Mouse (Mus musculus) forebrain, embryonic 14.5 days (tissue): ENCODE measurements around the gene Kctd11. TPM values are rescaled to one million over a fixed set of nuclear protein-coding genes. Genes with fewer than 3 reads are reported as not detected.

Source experiments
- ATAC-seq: fragments of 200-750 bp; cut with Nextera tagmentation; 2 replicates; pipeline ENCODE4 v1.8.0; 2017; ENCODE audit warnings: mild to moderate bottlenecking, moderate library complexity
- DNase-seq: peaks from one replicate; pipeline ENCODE4 v3.0.0-alpha.2; 2015; ENCODE audit warnings: low spot score
- H3K27ac ChIP-seq: fragments of 300-500 bp; sonication (generic); 2 replicates; pipeline ENCODE4 v1.5.1; 2014; ENCODE audit warnings: low read depth, mild to moderate bottlenecking, control low read depth, low read length, moderate library complexity
- H3K27me3 ChIP-seq: fragments of 300-500 bp; sonication (generic); replicated peaks from 2 replicates; pipeline ENCODE4 v1.6.1; 2014; ENCODE audit warnings: low read length, control low read depth, mixed read lengths; ENCODE audit not compliant: control insufficient read depth, insufficient read depth
- H3K36me3 ChIP-seq: fragments of 300-500 bp; sonication (generic); 2 replicates; pipeline ENCODE4 v1.6.1; 2014; ENCODE audit warnings: low read length, control low read depth; ENCODE audit not compliant: control insufficient read depth, insufficient read depth
- H3K4me1 ChIP-seq: fragments of 300-500 bp; sonication (generic); 2 replicates; pipeline ENCODE4 v1.6.1; 2014; ENCODE audit warnings: antibody characterized with exemption, low read length, control low read depth; ENCODE audit not compliant: control insufficient read depth, insufficient read depth
- H3K4me2 ChIP-seq: fragments of 300-500 bp; sonication (generic); 2 replicates; pipeline ENCODE4 v1.6.1; 2014; ENCODE audit warnings: mild to moderate bottlenecking, control low read depth, low read length
- H3K4me3 ChIP-seq: fragments of 300-500 bp; sonication (generic); 2 replicates; pipeline ENCODE4 v1.5.1; 2014; ENCODE audit warnings: low read depth, low read length, control low read depth
- H3K9ac ChIP-seq: fragments of 300-500 bp; sonication (generic); 2 replicates; pipeline ENCODE4 v1.6.1; 2014; ENCODE audit warnings: mild to moderate bottlenecking, low read length, control low read depth, moderate library complexity
- H3K9me3 ChIP-seq: fragments of 300-500 bp; sonication (generic); replicated peaks from 2 replicates; pipeline ENCODE4 v1.6.1; 2016; ENCODE audit warnings: low read length, control low read depth, mixed read lengths; ENCODE audit not compliant: control insufficient read depth
- WGBS: fragments of 180-500 bp; shearing (Covaris S2); extraction: QIAGEN DNeasy Blood & Tissue Kit; methylation state at CpG from one replicate; pipeline ENCODE4 v1.1.7; 2014; 5-methylcytosine and 5-hydroxymethylcytosine counted together
- polyA plus RNA-seq: library from polyadenylated mRNA; unstranded; fragments of >200 nt; fragmentation: Nextera tagmentation; extraction: Ambion mirVana; gene quantifications from 2 replicates; pipeline ENCODE4 v1.2.1, GENCODE M21; 2014

The Kctd11 gene
- polyA plus RNA-seq, 1 experiment from 2014 or later = 1.2 TPM

DNA sequence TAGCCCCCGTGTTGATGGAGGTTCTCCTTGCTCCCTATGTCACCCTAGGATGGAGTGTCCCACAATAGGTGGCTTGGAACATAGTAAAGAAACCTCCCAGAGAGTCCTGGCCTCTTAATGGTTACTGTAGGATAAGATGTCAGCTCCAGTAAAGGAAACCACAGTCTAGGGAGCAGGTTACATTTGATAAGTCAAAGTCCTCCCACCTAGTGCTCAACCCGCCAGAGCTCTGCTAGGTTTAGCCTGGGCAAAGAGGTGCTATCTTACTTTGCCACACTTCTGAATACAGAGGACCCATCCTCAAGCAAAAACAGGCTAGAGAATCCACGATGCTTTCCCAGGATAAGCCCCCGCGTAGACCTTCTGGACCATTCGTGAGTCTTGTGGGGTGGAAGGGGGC is 2.3 kb downstream of the Kctd11 start:
- Histone ChIP-seq H3K36me3 (no peaks in the 10 kb centered on the region), H3K27ac (no peak overlapping the region), H3K4me3 (no peak overlapping the region), H3K4me2 (no peak overlapping the region), H3K4me1 (peaks cover 4% of the 10 kb centered on the region), H3K27me3 (0 out of 2 replicates have a peak, but pooled peaks cover 7% of the 10 kb centered on the region), H3K9ac (no peak overlapping the region), H3K9me3 (no peaks in the 10 kb centered on the region)
- ATAC-seq = no peak
- DNase-seq = no peak
- 88% methylated on average over 6 of the region's 6 CpGs for WGBS

- no peak for DNase-seq
- H3K9me3 ChIP-seq = no peaks in the 10 kb centered on the region
- peaks cover 4% of the 10 kb centered on the region for H3K4me1 ChIP-seq
- 0 out of 2 replicates have a peak, but pooled peaks cover 7% of the 10 kb centered on the region for H3K27me3 ChIP-seq
- ATAC-seq = no peak
- WGBS = 91% methylated on average over 3 of the region's 3 CpGs
- H3K4me3 ChIP-seq = no peak overlapping the region
- no peaks in the 10 kb centered on the region for H3K36me3 ChIP-seq
- H3K4me2 ChIP-seq = no peak overlapping the region
- no peak overlapping the region for H3K9ac ChIP-seq
- no peak overlapping the region for H3K27ac ChIP-seq
These were observed 2.8 kb downstream of the Kctd11 start for GRCm38 (mm10) chr11:69878399-69878798.

DNA sequence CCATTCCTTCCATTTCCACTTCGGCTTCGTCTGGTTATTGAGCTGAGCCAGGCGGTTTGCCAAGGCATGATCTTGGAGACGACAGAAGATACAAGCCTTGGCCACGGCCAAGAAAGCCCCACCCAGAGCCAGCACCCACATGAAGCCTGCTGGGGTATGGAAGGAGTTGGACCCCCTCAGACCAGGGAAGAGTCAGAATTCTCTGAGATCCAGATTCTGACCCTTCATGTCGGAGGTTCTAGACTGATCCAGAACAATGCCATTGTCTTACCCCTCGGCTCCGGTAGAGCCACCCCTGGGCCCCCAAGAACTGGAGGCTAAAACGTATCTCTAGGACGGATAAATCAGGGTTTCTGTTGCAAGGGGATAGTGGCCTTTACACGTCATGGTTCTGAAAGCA is 3.3 kb downstream of the Kctd11 start, which contains the start of gene Tmem95:
Tmem95 (minus strand) TSS at position 141 of the 400 bp plus-strand sequence.
- no peak within 1 kb of the TSS for H3K4me3 ChIP-seq
- H3K4me1 ChIP-seq = peaks cover 4% of the 10 kb centered on the region
- 0 out of 2 replicates have a peak, but pooled peaks cover 7% of the 10 kb centered on the region for H3K27me3 ChIP-seq
- H3K9ac ChIP-seq = 0 out of 2 replicates have a peak within 1 kb of the TSS, but pooled peaks have one; percentile 13
- no peaks in the 10 kb centered on the region for H3K36me3 ChIP-seq
- 88% methylated on average over 11 of the region's 11 CpGs for WGBS
- peak within 1 kb of the TSS; percentile 33; the same call in 1 of the 2 replicates for H3K4me2 ChIP-seq
- DNase-seq (no peak), ATAC-seq (no peak)
- H3K27ac ChIP-seq = no peak within 1 kb of the TSS
- H3K9me3 ChIP-seq = no peaks in the 10 kb centered on the region

DNA sequence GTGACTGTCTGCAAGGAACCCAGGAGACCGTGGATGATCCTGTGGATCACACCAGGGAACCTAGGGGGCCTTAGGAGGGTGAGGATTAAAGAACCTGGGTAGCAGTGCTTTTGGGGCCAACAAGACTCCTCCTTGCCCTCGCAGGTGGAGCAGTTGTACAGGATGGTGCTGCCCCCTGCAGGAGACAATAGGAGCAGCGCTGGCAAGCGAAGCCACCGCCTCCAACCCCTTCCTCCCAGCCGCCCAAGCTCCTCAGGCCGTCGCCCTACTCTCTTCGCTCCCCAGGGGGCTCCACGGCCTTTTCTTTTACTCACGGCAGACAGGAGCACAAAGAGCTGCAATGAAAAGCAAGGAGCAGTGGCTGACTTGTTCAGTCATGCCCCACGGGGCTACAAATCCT is 4.3 kb downstream of the Kctd11 start:
- DNase-seq (peak; percentile 84), ATAC-seq (peak; percentile 33; the same call in 1 of the 2 replicates)
- Histone ChIP-seq H3K4me2 (peak overlapping the region; percentile 33; the same call in 1 of the 2 replicates), H3K27ac (no peak overlapping the region), H3K36me3 (no peaks in the 10 kb centered on the region), H3K27me3 (0 out of 2 replicates have a peak, but pooled peaks cover 7% of the 10 kb centered on the region), H3K4me3 (no peak overlapping the region), H3K9me3 (no peaks in the 10 kb centered on the region), H3K9ac (0 out of 2 replicates have a peak overlapping the region, but pooled peaks have one; percentile 13), H3K4me1 (peaks cover 4% of the 10 kb centered on the region)
- WGBS = 1% methylated on average over 12 of the region's 12 CpGs

GRCm38 (mm10) chr11:69876186-69876585 is 5.0 kb downstream of the Kctd11 start:
- 69% methylated on average over 7 of the region's 7 CpGs for WGBS
- Histone ChIP-seq H3K36me3 (no peaks in the 10 kb centered on the region), H3K27ac (no peak overlapping the region), H3K9me3 (no peaks in the 10 kb centered on the region), H3K4me1 (peaks cover 4% of the 10 kb centered on the region), H3K27me3 (0 out of 2 replicates have a peak, but pooled peaks cover 7% of the 10 kb centered on the region), H3K4me3 (no peak overlapping the region), H3K9ac (no peak overlapping the region), H3K4me2 (no peak overlapping the region)
- ATAC-seq (no peak), DNase-seq (no peak)

DNA sequence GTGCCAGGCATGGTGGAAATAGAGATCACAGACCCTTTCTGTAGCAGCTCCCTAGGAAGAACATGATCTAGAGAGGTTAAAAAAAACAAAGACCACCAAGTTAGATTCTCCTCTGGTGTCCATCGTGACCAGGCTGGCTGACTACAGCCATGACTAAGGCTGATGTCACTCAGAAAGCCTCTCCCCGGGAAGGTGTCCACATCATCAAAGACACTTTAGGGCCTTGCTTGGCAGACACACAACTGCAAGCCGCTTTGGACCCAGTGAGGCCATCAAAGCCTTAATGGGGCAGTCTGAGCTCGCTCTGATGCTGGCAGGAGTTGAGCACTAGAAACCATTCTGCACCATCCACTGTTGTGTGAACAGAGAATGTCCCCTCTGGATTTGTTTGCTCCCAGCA is 8.8 kb downstream of the Kctd11 start:
- ATAC-seq (no peak), DNase-seq (no peak)
- Histone ChIP-seq H3K9me3 (no peaks in the 10 kb centered on the region), H3K27ac (no peak overlapping the region), H3K9ac (no peak overlapping the region), H3K4me3 (no peak overlapping the region), H3K36me3 (no peaks in the 10 kb centered on the region), H3K4me1 (no peaks in the 10 kb centered on the region), H3K27me3 (no peaks in the 10 kb centered on the region), H3K4me2 (no peak overlapping the region)
- 77% methylated on average over 4 of the region's 4 CpGs for WGBS

- Histone ChIP-seq H3K27me3 (no peaks in the 10 kb centered on the region), H3K27ac (no peak overlapping the region), H3K4me3 (no peak overlapping the region), H3K4me2 (no peak overlapping the region), H3K9me3 (no peaks in the 10 kb centered on the region), H3K9ac (no peak overlapping the region), H3K4me1 (no peaks in the 10 kb centered on the region), H3K36me3 (no peaks in the 10 kb centered on the region)
- ATAC-seq (no peak), DNase-seq (no peak)
- WGBS = 89% methylated on average over 7 of the region's 7 CpGs
These were observed 9.4 kb downstream of the Kctd11 start for GRCm38 (mm10) chr11:69871822-69872221.

DNA sequence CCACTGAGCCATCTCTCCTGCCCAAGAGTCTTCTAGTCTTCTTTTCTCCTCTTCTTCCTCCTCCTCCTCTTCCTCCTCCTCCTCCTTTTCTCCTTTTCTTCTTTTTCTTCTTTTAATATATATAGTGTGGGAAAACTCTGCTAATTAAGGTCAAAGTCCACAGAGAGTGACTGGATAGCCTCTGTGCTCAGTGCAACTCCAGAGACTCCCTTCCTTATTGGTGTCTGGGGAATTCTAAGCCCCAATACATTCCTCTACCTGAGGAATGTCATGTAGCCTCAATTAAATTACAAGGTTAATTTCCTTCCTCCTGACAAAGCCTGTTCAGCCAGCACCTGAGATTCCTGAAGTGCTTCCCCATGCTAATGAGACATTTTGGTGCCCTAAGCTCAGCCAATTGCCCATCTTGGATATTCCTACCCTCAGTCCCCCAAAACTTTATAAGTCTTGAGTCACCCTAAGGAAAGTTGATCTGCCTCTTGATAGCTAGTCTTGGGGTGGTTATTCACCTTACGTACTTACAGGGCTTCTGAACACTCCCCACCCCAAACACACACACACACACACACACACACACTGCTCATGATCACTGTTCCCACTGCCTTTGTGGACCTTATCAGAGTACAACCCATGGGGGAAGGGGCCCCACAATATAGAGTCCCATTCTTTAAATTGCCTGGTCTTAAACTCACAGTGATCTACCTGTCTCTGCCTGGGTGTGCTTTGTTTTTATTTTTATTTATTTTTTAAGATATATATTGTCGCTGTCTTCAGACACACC is 10.7 kb downstream of the Kctd11 start:
- H3K36me3 ChIP-seq = no peaks in the 10 kb centered on the region
- no peak overlapping the region for H3K27ac ChIP-seq
- no peak for ATAC-seq
- H3K9ac ChIP-seq = no peak overlapping the region
- H3K27me3 ChIP-seq = no peaks in the 10 kb centered on the region
- no peak for DNase-seq
- H3K9me3 ChIP-seq = no peaks in the 10 kb centered on the region
- WGBS = 91% methylated on average over 2 of the region's 2 CpGs
- H3K4me3 ChIP-seq = no peak overlapping the region
- no peaks in the 10 kb centered on the region for H3K4me1 ChIP-seq
- no peak overlapping the region for H3K4me2 ChIP-seq

GRCm38 (mm10) chr11:69867335-69867734 is 13.9 kb downstream of the Kctd11 start:
- Histone ChIP-seq H3K36me3 (no peaks in the 10 kb centered on the region), H3K9me3 (no peaks in the 10 kb centered on the region), H3K4me2 (no peak overlapping the region), H3K9ac (no peak overlapping the region), H3K4me1 (no peaks in the 10 kb centered on the region), H3K27me3 (no peaks in the 10 kb centered on the region), H3K4me3 (no peak overlapping the region), H3K27ac (no peak overlapping the region)
- ATAC-seq (no peak), DNase-seq (no peak)
- 66% methylated on average over 9 of the region's 9 CpGs for WGBS
